Mouse (Mus musculus) forebrain, postnatal 0 days (tissue): ENCODE measurements at regions not wholly inside any gene's neighbourhood (a gene's known extent, or its start where the extent isn't known, plus 50 kb on each side); places are given as distances from the start of the nearest gene placed in this dataset.

Experiments used
- ATAC-seq: fragments of 200-750 bp; cut with Nextera tagmentation; 2 replicates; pipeline ENCODE4 v1.8.0; 2017; ENCODE audit warnings: mild to moderate bottlenecking, moderate library complexity
- DNase-seq: peaks from one replicate; pipeline ENCODE4 v3.0.0-alpha.2; 2015
- H3K27ac ChIP-seq: fragments of 300-500 bp; sonication (generic); 2 replicates; pipeline ENCODE4 v1.5.1; 2014; ENCODE audit warnings: low read depth, mild to moderate bottlenecking, antibody characterized with exemption, low read length, moderate library complexity, mixed read lengths
- H3K27me3 ChIP-seq: fragments of 300-500 bp; sonication (generic); 2 replicates; pipeline ENCODE4 v1.6.1; 2014; ENCODE audit warnings: mild to moderate bottlenecking, low read length, mixed read lengths; ENCODE audit not compliant: insufficient read depth
- H3K36me3 ChIP-seq: fragments of 300-500 bp; sonication (generic); 2 replicates; pipeline ENCODE4 v1.6.1; 2014; ENCODE audit warnings: mild to moderate bottlenecking, moderate library complexity; ENCODE audit not compliant: insufficient read depth
- H3K4me1 ChIP-seq: fragments of 300-500 bp; sonication (generic); 2 replicates; pipeline ENCODE4 v1.6.1; 2014; ENCODE audit warnings: antibody characterized with exemption; ENCODE audit not compliant: insufficient read depth
- H3K4me2 ChIP-seq: fragments of 300-500 bp; sonication (generic); 2 replicates; pipeline ENCODE4 v1.6.1; 2014; ENCODE audit warnings: low read depth, mild to moderate bottlenecking, moderate library complexity
- H3K4me3 ChIP-seq: fragments of 300-500 bp; sonication (generic); 2 replicates; pipeline ENCODE4 v1.5.1; 2014; ENCODE audit warnings: low read depth, low read length, mixed read lengths
- H3K9ac ChIP-seq: fragments of 300-500 bp; sonication (generic); 2 replicates; pipeline ENCODE4 v1.6.1; 2014; ENCODE audit warnings: mild to moderate bottlenecking
- H3K9me3 ChIP-seq: fragments of 300-500 bp; sonication (generic); 2 replicates; pipeline ENCODE4 v1.6.1; 2016; ENCODE audit warnings: low read length
- CTCF ChIP-seq: sonication (generic); IDR thresholded peaks from 2 replicates; pipeline ENCODE4 v1.5.1; 2016; ENCODE audit warnings: antibody characterized with exemption, control low read depth, low read depth
- WGBS: fragments of 180-500 bp; shearing (Covaris S2); extraction: QIAGEN DNeasy Blood & Tissue Kit; methylation state at CpG from one replicate; pipeline ENCODE4 v1.1.7; 2014; 5-methylcytosine and 5-hydroxymethylcytosine counted together

DNA sequence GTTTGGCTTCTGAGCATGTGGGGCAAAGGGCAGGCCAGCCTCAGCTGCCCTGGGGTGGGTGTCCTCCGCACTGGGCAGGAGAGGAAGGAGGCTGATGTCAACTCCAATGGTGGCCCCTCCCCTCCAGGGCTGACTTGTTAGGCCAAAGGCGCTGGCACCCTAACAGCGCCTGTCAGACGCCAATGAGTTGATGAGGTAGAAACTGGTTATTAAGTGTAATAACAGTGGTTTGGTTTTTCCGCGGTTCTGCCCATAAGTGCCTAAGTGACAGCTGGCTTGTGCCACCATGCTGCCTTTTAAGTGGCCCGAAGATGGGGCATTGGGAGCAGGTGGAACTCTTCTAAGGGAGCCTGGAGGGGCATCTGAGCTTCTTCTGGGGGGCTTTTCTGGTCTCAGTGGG lies 74.5 kb upstream of the 4931429L15Rik start:
- WGBS = 68% methylated on average over 7 of the region's 7 CpGs

GRCm38 (mm10) chr9:46392641-46393321 lies 73.0 kb upstream of the 4931429L15Rik start:
- H3K4me1 ChIP-seq = peaks cover 14% of the 10 kb centered on the region; the same call in 1 of the 2 replicates
- H3K27me3 ChIP-seq = no peaks in the 10 kb centered on the region; the same call in 1 of the 2 replicates
- ATAC-seq (no peak), DNase-seq (peak; percentile 65)
- no peaks in the 10 kb centered on the region for H3K9me3 ChIP-seq
- H3K9ac ChIP-seq = no peak overlapping the region
- 6% methylated on average over 23 of the region's 23 CpGs for WGBS
- peak; percentile 93 for TF ChIP-seq CTCF
- peak overlapping the region; percentile 36 for H3K4me2 ChIP-seq
- no peak overlapping the region for H3K27ac ChIP-seq
- no peak overlapping the region for H3K4me3 ChIP-seq
- H3K36me3 ChIP-seq = no peaks in the 10 kb centered on the region

More for the DNA sequence above, 74.5 kb upstream of the 4931429L15Rik start:
- no peaks in the 10 kb centered on the region; the same call in 1 of the 2 replicates for H3K27me3 ChIP-seq
- no peaks in the 10 kb centered on the region for H3K36me3 ChIP-seq
- no peak overlapping the region for H3K4me3 ChIP-seq
- no peak overlapping the region for H3K27ac ChIP-seq
- ATAC-seq (no peak), DNase-seq (peak; percentile 39)
- no peak overlapping the region for H3K4me2 ChIP-seq
- H3K9ac ChIP-seq = no peak overlapping the region
- peaks cover 6% of the 10 kb centered on the region; the same call in 1 of the 2 replicates for H3K4me1 ChIP-seq
- no peaks in the 10 kb centered on the region for H3K9me3 ChIP-seq
- no peak for TF ChIP-seq CTCF

DNA sequence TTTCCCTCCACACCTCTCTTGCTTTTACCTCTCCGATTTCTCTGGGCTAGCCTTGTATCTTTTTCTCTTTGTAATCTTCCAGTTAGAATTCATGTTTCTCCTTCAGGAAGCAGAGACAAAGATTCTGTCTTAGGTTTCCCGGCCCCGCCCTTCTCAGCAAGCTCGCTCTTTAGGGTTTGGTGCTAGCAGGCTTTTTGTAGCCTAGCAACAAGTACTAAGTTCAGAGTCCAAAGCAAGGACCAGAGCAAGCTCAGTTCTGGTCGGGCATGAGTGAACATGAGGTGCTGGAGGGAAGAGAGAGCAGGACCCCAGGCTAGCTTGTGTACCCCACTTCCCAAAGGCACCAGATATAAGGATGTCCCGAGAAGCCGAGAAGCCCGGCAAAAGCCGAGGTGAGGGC lies 70.0 kb upstream of the 4931429L15Rik start:
- Histone ChIP-seq H3K4me3 (peak overlapping the region; percentile 46), H3K4me2 (peak overlapping the region; percentile 71), H3K27me3 (no peaks in the 10 kb centered on the region; the same call in 1 of the 2 replicates), H3K36me3 (no peaks in the 10 kb centered on the region), H3K9me3 (no peaks in the 10 kb centered on the region), H3K9ac (peak overlapping the region; percentile 75), H3K27ac (peak overlapping the region; percentile 97), H3K4me1 (peaks cover 10% of the 10 kb centered on the region; the same call in 1 of the 2 replicates)
- WGBS = 4% methylated on average over 9 of the region's 9 CpGs
- ATAC-seq (peak; percentile 68), DNase-seq (peak; percentile 81)
- no peak for TF ChIP-seq CTCF

DNA sequence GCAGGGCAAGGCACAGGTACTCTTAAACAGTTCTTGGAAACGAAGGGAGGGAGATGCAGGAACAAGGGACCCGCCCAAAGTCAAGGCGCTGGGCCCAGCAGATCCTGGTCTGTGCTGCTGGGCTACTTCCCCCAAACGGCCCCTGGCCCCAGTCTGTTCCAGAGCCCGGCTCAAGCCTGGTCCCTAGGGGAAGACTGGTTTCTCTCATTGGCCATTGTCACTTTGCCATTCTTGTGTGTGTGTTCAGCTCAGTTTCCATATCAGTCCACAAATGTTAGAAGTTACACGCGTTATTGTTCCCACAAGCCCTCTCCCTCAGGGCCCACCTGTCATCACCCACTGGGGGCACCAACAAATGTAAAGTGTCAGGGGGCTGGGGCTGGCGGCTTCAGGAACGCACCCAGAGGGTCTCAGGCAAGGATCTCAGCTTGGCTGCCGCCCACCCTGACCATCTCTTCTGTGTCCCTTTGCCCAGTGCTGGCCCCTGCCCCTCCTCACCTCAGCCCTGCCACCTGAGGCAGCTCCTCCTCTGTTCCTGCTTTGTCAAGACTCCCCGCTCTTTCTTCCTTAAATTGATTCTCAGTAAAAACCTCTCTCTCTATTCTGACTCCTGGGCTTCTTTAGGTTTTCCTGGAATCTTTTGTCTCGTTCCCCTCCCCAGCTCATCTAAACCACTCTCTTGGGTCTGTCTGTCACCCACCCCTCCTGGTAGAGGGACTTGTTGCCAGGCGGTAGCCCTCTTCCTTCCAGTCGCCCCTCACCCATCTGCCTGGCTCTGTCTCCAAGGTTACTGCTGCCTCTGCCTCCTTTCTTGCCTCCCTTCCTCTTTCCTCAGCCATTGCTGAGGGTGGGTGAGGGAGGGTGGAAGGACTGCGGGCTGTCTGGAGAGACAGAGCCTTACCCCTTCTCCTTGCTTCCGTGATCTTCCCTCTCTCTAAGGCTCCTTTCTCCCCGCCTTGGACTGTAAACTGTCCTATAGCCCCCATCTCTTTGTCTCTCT lies 69.2 kb upstream of the 4931429L15Rik start:
- TF ChIP-seq CTCF = no peak
- Histone ChIP-seq H3K9me3 (no peaks in the 10 kb centered on the region), H3K9ac (peak overlapping the region; percentile 75), H3K4me3 (peak overlapping the region; percentile 46), H3K36me3 (no peaks in the 10 kb centered on the region), H3K4me2 (peak overlapping the region; percentile 71), H3K27me3 (no peaks in the 10 kb centered on the region; the same call in 1 of the 2 replicates), H3K4me1 (peaks cover 10% of the 10 kb centered on the region; the same call in 1 of the 2 replicates), H3K27ac (peak overlapping the region; percentile 97)
- 22% methylated on average over 16 of the region's 17 CpGs for WGBS
- DNase-seq (peak; percentile 87), ATAC-seq (peak; percentile 95)

GRCm38 (mm10) chr9:46386333-46386732 lies 66.5 kb upstream of the 4931429L15Rik start:
- Histone ChIP-seq H3K36me3 (no peaks in the 10 kb centered on the region), H3K4me2 (no peak overlapping the region), H3K9ac (no peak overlapping the region), H3K27ac (no peak overlapping the region), H3K9me3 (no peaks in the 10 kb centered on the region), H3K4me1 (peaks cover 10% of the 10 kb centered on the region; the same call in 1 of the 2 replicates), H3K4me3 (no peak overlapping the region), H3K27me3 (no peaks in the 10 kb centered on the region)
- ATAC-seq = no peak
- TF ChIP-seq CTCF = peak; percentile 26
- 95% methylated on average over 3 of the region's 3 CpGs for whole genome bisulfite sequencing
- DNase-seq = no peak

GRCm38 (mm10) chr9:46381342-46381741 lies 61.6 kb upstream of the 4931429L15Rik start:
- 59% methylated on average over 4 of the region's 4 CpGs for WGBS

More at GRCm38 (mm10) chr9:46381342-46381741, 61.6 kb upstream of the 4931429L15Rik start:
- no peak overlapping the region for H3K4me3 ChIP-seq
- ATAC-seq = no peak
- H3K27me3 ChIP-seq = no peaks in the 10 kb centered on the region
- TF ChIP-seq CTCF = no peak
- H3K4me2 ChIP-seq = no peak overlapping the region
- H3K27ac ChIP-seq = no peak overlapping the region
- DNase-seq = no peak
- H3K4me1 ChIP-seq = no peaks in the 10 kb centered on the region
- no peaks in the 10 kb centered on the region for H3K9me3 ChIP-seq
- H3K36me3 ChIP-seq = no peaks in the 10 kb centered on the region
- no peak overlapping the region for H3K9ac ChIP-seq
